Mouse (Mus musculus): Measurements from ENCODE around the gene Ttc26.

DNA sequence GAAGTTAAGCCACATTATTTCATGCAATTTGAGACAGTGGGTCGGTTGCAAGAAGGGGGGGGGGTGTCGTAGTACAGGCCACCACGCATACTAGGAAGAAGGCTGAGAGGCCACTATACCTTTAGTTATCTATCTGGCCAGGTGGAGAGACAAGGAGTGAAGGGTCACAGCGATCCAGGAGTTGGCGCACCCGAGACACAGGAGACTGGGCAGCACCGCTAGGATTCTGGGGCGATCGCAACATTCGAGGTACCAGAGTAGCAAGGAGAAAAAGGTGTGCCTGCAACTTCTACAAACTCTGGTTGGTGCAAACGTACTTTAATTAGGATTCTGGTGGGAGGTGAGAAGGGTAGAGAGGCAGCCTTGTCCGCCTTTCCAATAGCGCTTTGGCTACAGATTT is 28.1 kb upstream of the Ttc26 start:
- TF ChIP-seq EP300 (IDR thresholded peaks at IDR 0.05; ENCODE audit: low read depth) (no peak), CTCF (IDR thresholded peaks at IDR 0.05; ENCODE audit: low read depth) (no peak)

All from heart, postnatal 0 days (tissue).